Mouse (Mus musculus): ENCODE measurements around the gene Mdh2. TPM values are rescaled to one million over a fixed set of nuclear protein-coding genes. Genes with fewer than 3 reads are reported as not detected.

Mdh2 gene
- polyA plus RNA-seq, 1 experiment from 2014 or later, result 496 TPM

- 11% methylated on average over 20 of the region's 20 CpGs for WGBS
- no peaks in the 10 kb centered on the region for H3K4me1 ChIP-seq (ENCODE audit: control insufficient read depth, insufficient read depth, low read length)
- peaks cover 26% of the 10 kb centered on the region for H3K36me3 ChIP-seq (ENCODE audit: control insufficient read depth, insufficient read depth, low read length)
- peak overlapping the region; percentile 14; the same call in 1 of the 2 replicates for H3K4me3 ChIP-seq (ENCODE audit: low read depth, low read length)
- no peak overlapping the region for H3K27ac ChIP-seq (ENCODE audit: low read length)
- peak; percentile 75 for ATAC-seq (ENCODE audit: insufficient number of reproducible peaks, insufficient read depth, low FRiP score, low read depth)
- no peaks in the 10 kb centered on the region for H3K9me3 ChIP-seq (ENCODE audit: control insufficient read depth, low read depth, low read length)
- peak overlapping the region; percentile 38 for H3K4me2 ChIP-seq (replicated peaks; ENCODE audit: low read depth, low read length)
- H3K27me3 ChIP-seq (ENCODE audit: control insufficient read depth, insufficient read depth, low read length), result no peaks in the 10 kb centered on the region
- H3K9ac ChIP-seq (replicated peaks; ENCODE audit: low read depth, low read length), result no peak overlapping the region
These were observed 15.9 kb downstream of the Mdh2 start for GRCm38 (mm10) chr5:135793996-135794858.

GRCm38 (mm10) chr5:135794859-135795181, 16.5 kb downstream of the Mdh2 start:
- H3K36me3 ChIP-seq (ENCODE audit: control insufficient read depth, insufficient read depth, low read length), result peaks cover 20% of the 10 kb centered on the region
- H3K4me1 ChIP-seq (ENCODE audit: control insufficient read depth, insufficient read depth, low read length), result no peaks in the 10 kb centered on the region
- no peak overlapping the region for H3K9ac ChIP-seq (replicated peaks; ENCODE audit: low read depth, low read length)
- H3K27ac ChIP-seq (ENCODE audit: low read length), result no peak overlapping the region
- H3K4me3 ChIP-seq (ENCODE audit: low read depth, low read length), result peak overlapping the region; percentile 14; the same call in 1 of the 2 replicates
- H3K4me2 ChIP-seq (replicated peaks; ENCODE audit: low read depth, low read length), result peak overlapping the region; percentile 38
- 14% methylated on average over 5 of the region's 5 CpGs for WGBS
- H3K9me3 ChIP-seq (ENCODE audit: control insufficient read depth, low read depth, low read length), result no peaks in the 10 kb centered on the region
- no peaks in the 10 kb centered on the region for H3K27me3 ChIP-seq (ENCODE audit: control insufficient read depth, insufficient read depth, low read length)
- ATAC-seq (ENCODE audit: insufficient number of reproducible peaks, insufficient read depth, low FRiP score, low read depth), result no peak; the same call in 1 of the 2 replicates

- Histone ChIP-seq H3K4me2 (replicated peaks; ENCODE audit: low read depth, low read length) (no peak overlapping the region), H3K36me3 (ENCODE audit: control insufficient read depth, insufficient read depth, low read length) (no peaks in the 10 kb centered on the region)
- WGBS, result 36% methylated on average over 4 of the region's 4 CpGs
These were observed 21.5 kb downstream of the Mdh2 start for GRCm38 (mm10) chr5:135799746-135800145.

GRCm38 (mm10) chr5:135800927-135801326, 22.6 kb downstream of the Mdh2 start:
- Histone ChIP-seq H3K4me3 (ENCODE audit: low read depth, low read length) (no peak overlapping the region), H3K36me3 (ENCODE audit: control insufficient read depth, insufficient read depth, low read length) (no peaks in the 10 kb centered on the region), H3K27ac (ENCODE audit: low read length) (no peak overlapping the region), H3K9ac (replicated peaks; ENCODE audit: low read depth, low read length) (no peak overlapping the region), H3K4me2 (replicated peaks; ENCODE audit: low read depth, low read length) (no peak overlapping the region), H3K27me3 (ENCODE audit: control insufficient read depth, insufficient read depth, low read length) (no peaks in the 10 kb centered on the region), H3K9me3 (ENCODE audit: control insufficient read depth, low read depth, low read length) (no peaks in the 10 kb centered on the region), H3K4me1 (ENCODE audit: control insufficient read depth, insufficient read depth, low read length) (no peaks in the 10 kb centered on the region)
- no peak for ATAC-seq (ENCODE audit: insufficient number of reproducible peaks, insufficient read depth, low FRiP score, low read depth)
- WGBS, result 4% methylated on average over 6 of the region's 6 CpGs

More at GRCm38 (mm10) chr5:135799746-135800145, 21.5 kb downstream of the Mdh2 start:
- Histone ChIP-seq H3K9me3 (ENCODE audit: control insufficient read depth, low read depth, low read length) (no peaks in the 10 kb centered on the region), H3K4me1 (ENCODE audit: control insufficient read depth, insufficient read depth, low read length) (no peaks in the 10 kb centered on the region), H3K4me3 (ENCODE audit: low read depth, low read length) (no peak overlapping the region), H3K27me3 (ENCODE audit: control insufficient read depth, insufficient read depth, low read length) (no peaks in the 10 kb centered on the region), H3K27ac (ENCODE audit: low read length) (no peak overlapping the region), H3K9ac (replicated peaks; ENCODE audit: low read depth, low read length) (no peak overlapping the region)
- no peak for ATAC-seq (ENCODE audit: insufficient number of reproducible peaks, insufficient read depth, low FRiP score, low read depth)

GRCm38 (mm10) chr5:135802641-135803040, 24.4 kb downstream of the Mdh2 start:
- Histone ChIP-seq H3K9ac (replicated peaks; ENCODE audit: low read depth, low read length) (no peak overlapping the region), H3K27me3 (ENCODE audit: control insufficient read depth, insufficient read depth, low read length) (no peaks in the 10 kb centered on the region), H3K36me3 (ENCODE audit: control insufficient read depth, insufficient read depth, low read length) (no peaks in the 10 kb centered on the region), H3K4me3 (ENCODE audit: low read depth, low read length) (no peak overlapping the region), H3K27ac (ENCODE audit: low read length) (no peak overlapping the region), H3K4me2 (replicated peaks; ENCODE audit: low read depth, low read length) (no peak overlapping the region), H3K4me1 (ENCODE audit: control insufficient read depth, insufficient read depth, low read length) (no peaks in the 10 kb centered on the region), H3K9me3 (ENCODE audit: control insufficient read depth, low read depth, low read length) (no peaks in the 10 kb centered on the region)
- ATAC-seq (ENCODE audit: insufficient number of reproducible peaks, insufficient read depth, low FRiP score, low read depth), result no peak
- WGBS, result 90% methylated on average over 8 of the region's 8 CpGs

- no peak overlapping the region for H3K9ac ChIP-seq (replicated peaks; ENCODE audit: low read depth, low read length)
- H3K36me3 ChIP-seq (ENCODE audit: control insufficient read depth, insufficient read depth, low read length), result no peaks in the 10 kb centered on the region
- no peak overlapping the region for H3K27ac ChIP-seq (ENCODE audit: low read length)
- no peaks in the 10 kb centered on the region for H3K27me3 ChIP-seq (ENCODE audit: control insufficient read depth, insufficient read depth, low read length)
- 62% methylated on average over 4 of the region's 4 CpGs for WGBS
- H3K4me2 ChIP-seq (replicated peaks; ENCODE audit: low read depth, low read length), result no peak overlapping the region
- no peaks in the 10 kb centered on the region for H3K4me1 ChIP-seq (ENCODE audit: control insufficient read depth, insufficient read depth, low read length)
- no peaks in the 10 kb centered on the region for H3K9me3 ChIP-seq (ENCODE audit: control insufficient read depth, low read depth, low read length)
- no peak overlapping the region for H3K4me3 ChIP-seq (ENCODE audit: low read depth, low read length)
- ATAC-seq (ENCODE audit: insufficient number of reproducible peaks, insufficient read depth, low FRiP score, low read depth), result no peak
These were observed 24.9 kb downstream of the Mdh2 start for GRCm38 (mm10) chr5:135803135-135803534.

GRCm38 (mm10) chr5:135803676-135804075, 25.4 kb downstream of the Mdh2 start:
- ATAC-seq (ENCODE audit: insufficient number of reproducible peaks, insufficient read depth, low FRiP score, low read depth), result no peak
- WGBS, result 73% methylated on average over 4 of the region's 4 CpGs

GRCm38 (mm10) chr5:135804735-135805134, 26.5 kb downstream of the Mdh2 start:
- Histone ChIP-seq H3K4me2 (replicated peaks; ENCODE audit: low read depth, low read length) (no peak overlapping the region), H3K9ac (replicated peaks; ENCODE audit: low read depth, low read length) (no peak overlapping the region), H3K36me3 (ENCODE audit: control insufficient read depth, insufficient read depth, low read length) (no peaks in the 10 kb centered on the region), H3K27ac (ENCODE audit: low read length) (no peak overlapping the region), H3K4me3 (ENCODE audit: low read depth, low read length) (no peak overlapping the region), H3K27me3 (ENCODE audit: control insufficient read depth, insufficient read depth, low read length) (no peaks in the 10 kb centered on the region), H3K4me1 (ENCODE audit: control insufficient read depth, insufficient read depth, low read length) (no peaks in the 10 kb centered on the region), H3K9me3 (ENCODE audit: control insufficient read depth, low read depth, low read length) (no peaks in the 10 kb centered on the region)
- no peak for ATAC-seq (ENCODE audit: insufficient number of reproducible peaks, insufficient read depth, low FRiP score, low read depth)
- WGBS, result 73% methylated on average over 2 of the region's 2 CpGs

More at GRCm38 (mm10) chr5:135803676-135804075, 25.4 kb downstream of the Mdh2 start:
- Histone ChIP-seq H3K27me3 (ENCODE audit: control insufficient read depth, insufficient read depth, low read length) (no peaks in the 10 kb centered on the region), H3K9me3 (ENCODE audit: control insufficient read depth, low read depth, low read length) (no peaks in the 10 kb centered on the region), H3K36me3 (ENCODE audit: control insufficient read depth, insufficient read depth, low read length) (no peaks in the 10 kb centered on the region), H3K4me1 (ENCODE audit: control insufficient read depth, insufficient read depth, low read length) (no peaks in the 10 kb centered on the region), H3K9ac (replicated peaks; ENCODE audit: low read depth, low read length) (no peak overlapping the region), H3K27ac (ENCODE audit: low read length) (no peak overlapping the region), H3K4me3 (ENCODE audit: low read depth, low read length) (no peak overlapping the region), H3K4me2 (replicated peaks; ENCODE audit: low read depth, low read length) (no peak overlapping the region)

Data from stomach, embryonic 14.5 days (tissue).